Mouse (Mus musculus): ENCODE measurements at regions not wholly inside any gene's neighbourhood (a gene's known extent, or its start where the extent isn't known, plus 50 kb on each side); places are given as distances from the start of the nearest gene placed in this dataset.

- DNase-seq (ENCODE audit: extremely low spot score in 1 of 2, low spot score in 1 of 2): no peak
These were observed 475.3 kb downstream of the Dach1 start for GRCm38 (mm10) chr14:97694238-97694637.

DNA sequence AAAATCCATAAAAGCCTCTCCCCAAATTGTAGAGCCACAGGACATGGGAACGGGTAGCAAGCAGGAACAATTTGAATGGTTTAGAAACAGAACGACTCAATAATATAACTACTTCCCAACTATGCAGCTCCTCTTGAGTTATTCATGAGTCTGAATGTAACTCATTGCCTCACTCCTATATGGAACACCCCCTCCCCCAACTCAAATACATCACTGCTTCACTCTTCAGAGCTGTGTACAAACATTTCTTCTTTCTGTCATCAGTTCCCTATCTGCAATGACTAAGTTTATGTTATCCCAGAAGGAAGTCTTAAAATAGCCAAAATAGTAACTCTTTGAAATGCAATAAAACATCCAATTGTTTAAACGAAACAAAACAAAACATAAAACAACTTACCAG lies 484.9 kb downstream of the Dach1 start:
- no peak for DNase-seq (ENCODE audit: extremely low spot score in 1 of 2, low spot score in 1 of 2)

- DNase-seq (ENCODE audit: extremely low spot score in 1 of 2, low spot score in 1 of 2): no peak
These were observed 501.8 kb downstream of the Dach1 start for GRCm38 (mm10) chr14:97667806-97668205.

DNA sequence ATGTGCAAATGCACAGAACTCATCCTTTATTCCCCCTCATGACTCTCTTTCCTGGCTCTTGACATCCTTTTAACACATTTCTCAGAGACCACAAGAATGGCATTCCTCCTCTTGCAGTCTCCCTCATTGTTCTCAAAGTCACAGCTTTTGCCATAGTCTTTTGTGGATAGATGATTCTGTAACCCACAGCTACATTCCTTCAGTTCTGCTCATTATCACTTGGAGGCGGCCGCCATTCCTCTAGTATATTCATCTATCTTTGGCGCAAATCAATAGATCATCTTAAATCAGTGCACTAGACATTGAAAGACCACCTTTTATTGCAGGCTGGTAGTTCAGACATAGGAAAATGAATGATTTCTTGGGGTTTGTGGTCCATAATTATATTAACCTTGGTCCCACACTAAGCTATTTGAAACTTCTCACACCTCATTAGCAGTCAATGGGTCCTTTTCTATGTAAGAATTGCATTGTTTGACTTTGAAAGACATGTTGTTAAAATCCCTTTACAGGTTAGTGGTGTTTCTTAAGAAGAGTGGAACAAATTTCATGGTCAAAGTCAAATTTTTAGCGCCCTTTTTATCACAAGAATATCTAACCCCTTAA lies 531.3 kb downstream of the Dach1 start:
- no peak for DNase-seq (ENCODE audit: extremely low spot score in 1 of 2, low spot score in 1 of 2)

DNA sequence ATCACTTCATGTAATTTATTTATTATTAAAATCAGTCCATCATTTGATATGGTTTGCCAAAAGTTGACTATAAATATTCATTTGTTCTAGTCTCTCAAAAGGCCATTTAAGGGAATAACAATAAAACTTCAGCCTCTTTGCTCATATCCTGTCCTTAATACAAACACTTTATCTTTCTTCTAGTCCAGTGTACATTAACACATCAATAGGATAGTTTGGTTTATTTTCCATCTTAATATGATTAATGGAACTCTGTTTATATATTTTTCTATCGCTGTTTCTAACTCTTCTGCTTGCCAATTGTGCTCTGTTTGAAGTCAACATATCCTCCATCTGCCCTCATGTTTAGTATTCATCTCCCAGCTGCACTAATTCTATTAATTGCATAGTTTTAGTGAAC lies 558.1 kb downstream of the Dach1 start:
- DNase-seq (ENCODE audit: extremely low spot score in 1 of 2, low spot score in 1 of 2): no peak

DNA sequence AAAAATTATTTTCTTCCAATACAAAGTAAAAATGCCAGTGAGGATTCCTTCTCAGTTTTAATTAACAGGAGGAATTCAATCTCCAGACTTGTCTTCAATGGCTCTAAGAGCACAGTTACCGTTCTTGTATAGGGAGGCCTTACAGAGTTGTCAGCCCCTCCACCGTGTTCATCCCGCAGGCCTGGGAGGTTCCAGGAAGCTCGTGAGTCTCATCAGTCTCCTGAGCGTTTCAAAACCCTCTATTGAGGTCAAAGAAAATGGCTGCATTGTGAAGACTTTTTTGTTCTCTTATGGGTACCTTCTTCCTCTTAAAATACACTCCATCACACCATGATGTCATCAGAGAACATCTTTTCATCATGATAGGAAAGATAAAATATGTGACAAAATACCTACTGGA lies 572.9 kb downstream of the Dach1 start:
- no peak for DNase-seq (ENCODE audit: extremely low spot score in 1 of 2, low spot score in 1 of 2)

GRCm38 (mm10) chr14:97588611-97589010 lies 581.0 kb downstream of the Dach1 start:
- no peak for DNase-seq (ENCODE audit: extremely low spot score in 1 of 2, low spot score in 1 of 2)

DNA sequence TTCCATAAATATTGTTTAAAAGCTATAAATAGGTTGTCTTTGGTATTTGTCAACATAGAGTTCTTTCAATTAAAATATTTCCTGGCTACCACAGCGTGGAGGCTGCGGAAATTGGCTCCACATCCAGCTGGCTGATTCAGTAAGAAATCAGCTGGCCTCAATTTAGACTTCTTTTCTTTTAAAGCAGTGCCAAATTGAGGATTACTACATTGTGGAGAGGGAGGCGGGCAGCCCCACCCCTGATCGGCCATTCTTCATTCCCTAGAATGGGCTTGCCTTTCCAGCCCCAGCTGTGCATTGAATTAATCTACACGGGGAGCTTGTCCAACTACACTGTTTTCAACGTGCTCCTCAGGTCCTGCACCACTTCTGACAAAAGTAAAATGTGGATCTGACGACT lies 581.4 kb downstream of the Dach1 start:
- DNase-seq (ENCODE audit: extremely low spot score in 1 of 2, low spot score in 1 of 2): peak; percentile 7 to 36

- DNase-seq (ENCODE audit: extremely low spot score in 1 of 2, low spot score in 1 of 2): no peak
These were observed 582.6 kb downstream of the Dach1 start for GRCm38 (mm10) chr14:97586962-97587361.

GRCm38 (mm10) chr14:97570274-97570673 lies 599.3 kb downstream of the Dach1 start:
- DNase-seq (ENCODE audit: extremely low spot score in 1 of 2, low spot score in 1 of 2): no peak

GRCm38 (mm10) chr14:97560121-97560907 lies 609.3 kb downstream of the Dach1 start:
- no peak for DNase-seq (ENCODE audit: extremely low spot score in 1 of 2, low spot score in 1 of 2)

- no peak for DNase-seq (ENCODE audit: extremely low spot score in 1 of 2, low spot score in 1 of 2)
These were observed 610.0 kb downstream of the Dach1 start for GRCm38 (mm10) chr14:97559559-97559958.

GRCm38 (mm10) chr14:97558289-97558688 lies 611.3 kb downstream of the Dach1 start:
- no peak for DNase-seq (ENCODE audit: extremely low spot score in 1 of 2, low spot score in 1 of 2)

DNA sequence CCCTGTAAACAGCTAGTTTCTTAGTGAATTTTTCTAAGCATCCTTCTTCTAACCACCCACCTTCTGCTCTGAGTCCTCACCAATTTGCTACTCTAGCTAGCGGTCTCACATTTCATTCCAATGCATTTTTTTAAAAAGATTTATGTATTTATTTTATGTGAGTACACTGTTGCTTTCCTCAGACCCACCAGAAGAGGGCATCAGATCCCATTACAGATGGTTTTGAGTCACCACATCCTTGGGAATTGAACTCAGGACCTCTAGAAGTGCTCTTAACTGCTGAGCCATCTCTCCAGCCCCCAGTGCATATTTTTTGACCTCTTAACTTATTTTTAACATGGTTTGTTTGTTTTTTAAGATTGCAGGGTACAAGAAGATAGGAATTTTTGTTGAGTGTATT lies 611.7 kb downstream of the Dach1 start:
- peak in 1 of 2 experiments; percentile 8 for DNase-seq (ENCODE audit: extremely low spot score in 1 of 2, low spot score in 1 of 2)

DNA sequence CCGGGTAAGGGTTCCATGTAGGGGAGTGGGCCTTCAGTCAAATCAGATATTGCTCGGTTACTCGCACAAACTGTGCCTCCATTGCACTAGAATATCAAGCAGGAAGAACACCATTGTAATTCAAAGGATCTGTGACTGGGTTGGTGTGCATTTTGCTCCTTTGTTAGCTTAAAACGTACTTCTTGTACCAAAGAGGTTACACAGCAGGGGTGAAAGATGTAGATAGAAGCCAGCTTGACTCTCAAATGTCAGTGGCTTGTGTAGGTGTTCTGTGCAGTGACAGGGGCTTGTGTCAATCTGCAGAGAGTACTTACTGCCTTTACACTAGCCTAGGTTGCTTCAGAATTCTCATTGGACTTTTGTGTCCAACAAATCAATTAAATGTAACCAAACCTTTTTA lies 623.3 kb downstream of the Dach1 start:
- no peak for DNase-seq (ENCODE audit: extremely low spot score in 1 of 2, low spot score in 1 of 2)

DNA sequence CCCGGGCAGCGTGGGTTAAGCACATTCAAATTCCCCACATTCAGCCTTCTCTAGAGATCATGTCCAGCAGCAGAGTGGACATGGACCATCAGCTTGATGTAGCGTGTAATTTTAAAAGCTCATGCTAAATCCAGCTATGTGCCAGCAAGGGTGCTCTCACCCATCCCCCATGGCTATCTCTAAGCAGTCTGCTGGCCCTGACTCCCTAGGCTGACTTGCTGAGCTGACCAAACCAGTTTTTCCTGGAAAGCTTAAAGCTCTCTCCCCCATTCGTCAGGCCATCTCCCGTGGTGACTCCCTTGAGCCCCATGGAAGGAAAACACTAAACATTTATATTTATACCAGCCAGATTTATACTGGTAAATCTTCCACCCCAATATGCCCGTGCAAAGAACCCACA lies 625.3 kb downstream of the Dach1 start:
- DNase-seq (ENCODE audit: extremely low spot score in 1 of 2, low spot score in 1 of 2): no peak

DNA sequence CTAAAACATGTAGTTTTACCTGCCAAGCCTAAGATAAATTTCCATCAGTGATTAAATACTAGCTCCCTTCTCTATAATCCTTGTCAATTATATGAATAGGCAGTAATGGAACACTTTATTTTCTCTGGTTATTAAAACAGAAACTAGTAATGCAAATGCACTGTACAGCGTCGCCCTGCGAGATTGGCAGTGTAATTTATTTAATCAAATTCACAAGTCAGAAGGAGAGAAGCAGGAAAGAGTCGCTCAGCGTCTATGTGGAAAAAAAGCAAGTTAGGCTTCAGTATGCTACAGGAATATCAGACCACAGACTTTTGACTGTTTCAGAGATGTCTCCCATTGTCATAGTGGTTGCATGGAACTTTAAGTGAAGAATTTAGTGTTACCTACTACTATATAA lies 632.6 kb downstream of the Dach1 start:
- no peak for DNase-seq (ENCODE audit: extremely low spot score in 1 of 2, low spot score in 1 of 2)

DNA sequence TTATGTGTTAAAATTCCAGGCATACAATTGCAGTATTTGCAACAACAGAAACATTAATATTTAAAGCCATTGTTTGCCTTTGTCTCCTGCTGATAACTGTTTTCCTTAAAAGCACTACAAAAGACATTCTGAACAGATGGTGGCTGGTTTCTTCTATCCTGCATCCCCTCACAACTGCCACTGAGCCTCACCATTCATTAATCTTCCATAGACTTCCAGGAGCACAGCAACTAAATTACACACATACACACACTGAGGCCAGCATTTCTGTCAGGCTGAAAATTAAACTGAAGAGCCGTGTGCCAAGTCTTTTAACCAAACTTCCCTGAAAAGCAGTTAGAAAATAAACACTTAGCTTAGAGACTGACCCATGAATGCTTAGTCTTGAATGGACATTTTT lies 658.2 kb downstream of the Dach1 start:
- DNase-seq (ENCODE audit: extremely low spot score in 1 of 2, low spot score in 1 of 2): no peak

DNA sequence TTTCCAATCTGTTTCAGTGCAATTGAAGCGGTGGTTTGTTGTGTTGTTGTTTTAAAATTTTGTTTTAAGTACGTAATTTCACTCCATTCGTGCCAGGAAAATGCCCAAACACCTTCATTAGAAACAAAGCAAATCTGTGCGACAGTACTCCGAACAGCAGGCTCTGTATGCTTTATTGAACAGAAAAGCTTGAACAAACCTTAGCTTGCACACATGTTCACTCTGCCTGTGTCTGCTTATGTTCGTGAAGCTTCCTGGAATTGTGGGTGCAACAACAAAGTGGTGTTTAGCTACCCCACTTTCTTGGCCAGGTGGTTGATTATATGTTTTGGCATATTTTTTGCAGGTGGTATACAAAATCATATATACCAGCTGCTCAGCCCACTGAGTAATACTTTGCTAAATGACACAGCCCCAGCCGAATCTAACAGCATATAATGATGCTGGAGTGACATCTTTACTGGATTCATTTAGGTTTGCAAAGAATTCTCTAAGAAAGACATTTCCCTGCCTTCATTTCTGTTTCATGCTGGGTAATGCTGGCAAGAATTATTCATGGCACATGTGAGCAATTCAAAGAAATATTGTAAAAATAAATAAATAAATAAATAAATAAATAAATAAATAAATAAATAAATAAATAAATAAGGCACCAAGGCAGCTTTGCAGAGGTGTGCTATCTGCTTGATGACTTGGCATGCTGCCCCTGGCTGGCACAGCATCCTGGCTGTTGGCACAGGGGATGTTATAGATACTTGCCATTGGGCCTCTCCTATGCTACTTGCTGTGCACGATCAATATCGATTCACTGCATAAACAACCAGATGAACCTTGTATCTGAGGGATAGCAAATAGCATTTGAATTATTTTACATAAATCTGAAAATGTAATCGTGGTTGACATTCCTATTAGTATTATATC lies 679.9 kb downstream of the Dach1 start:
- DNase-seq (ENCODE audit: extremely low spot score in 1 of 2, low spot score in 1 of 2): no peak

DNA sequence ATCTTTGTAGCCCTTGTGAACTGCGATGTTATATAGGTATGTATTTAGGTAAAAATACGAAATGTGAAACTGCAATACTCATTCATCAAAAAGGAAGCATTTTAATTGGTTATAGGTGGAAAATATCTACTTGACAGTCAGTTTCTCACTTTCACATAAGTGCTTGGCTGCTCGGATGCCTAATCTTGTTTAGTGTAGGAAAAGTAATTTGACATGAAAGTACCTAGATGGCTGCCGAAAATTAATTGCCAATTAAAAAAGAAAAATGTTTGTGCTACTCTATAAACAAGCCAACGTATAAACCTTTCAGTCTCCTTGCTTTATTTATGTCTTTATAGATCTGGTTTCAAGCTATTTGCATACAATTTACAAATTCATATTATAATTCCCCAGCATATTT lies 691.3 kb downstream of the Dach1 start:
- no peak for DNase-seq (ENCODE audit: extremely low spot score in 1 of 2, low spot score in 1 of 2)

- no peak for DNase-seq (ENCODE audit: extremely low spot score in 1 of 2, low spot score in 1 of 2)
These were observed 718.9 kb downstream of the Dach1 start for GRCm38 (mm10) chr14:97450525-97451235.

Data from frontal cortex, adult 2 months (tissue).